Mouse (Mus musculus): Measurements from ENCODE around the gene Mill1.
"Not testable (repeated sequence)": the region's sequence is repeated elsewhere in the genome, so short reads cannot be mapped to it uniquely, and the experiment has no call there.

The Mill1 gene

GRCm38 (mm10) chr7:18245047-18245446, at the start of gene Mill1:
Gene Mill1, plus strand, starts transcription at chr7:18245347.
- DNase-seq (ENCODE audit: low spot score): no peak

DNA sequence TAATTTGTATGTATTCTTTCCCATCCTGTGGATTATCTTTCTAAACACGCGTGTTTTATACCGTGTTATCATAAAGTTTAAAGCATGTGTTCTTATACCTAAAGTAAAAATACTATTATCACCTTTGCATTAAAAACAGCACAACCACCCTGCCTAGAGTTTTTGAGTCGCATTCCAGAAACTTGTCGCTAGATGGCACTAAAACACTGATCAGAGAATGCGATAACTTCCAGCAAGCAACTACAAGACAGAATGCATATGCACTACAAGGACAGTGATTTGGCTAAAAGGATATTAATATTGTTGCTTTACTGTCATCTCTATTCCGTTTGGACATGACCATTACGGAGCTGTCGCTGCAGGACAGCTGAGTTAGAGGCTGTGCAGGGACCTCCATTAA, 34.2 kb upstream of the Mill1 start:
- DNase-seq (ENCODE audit: low spot score): no peak

GRCm38 (mm10) chr7:18214699-18215098, 30.4 kb upstream of the Mill1 start:
- no peak for DNase-seq (ENCODE audit: low spot score)

GRCm38 (mm10) chr7:18238561-18238960, 6.6 kb upstream of the Mill1 start:
- DNase-seq (ENCODE audit: low spot score): no peak

DNA sequence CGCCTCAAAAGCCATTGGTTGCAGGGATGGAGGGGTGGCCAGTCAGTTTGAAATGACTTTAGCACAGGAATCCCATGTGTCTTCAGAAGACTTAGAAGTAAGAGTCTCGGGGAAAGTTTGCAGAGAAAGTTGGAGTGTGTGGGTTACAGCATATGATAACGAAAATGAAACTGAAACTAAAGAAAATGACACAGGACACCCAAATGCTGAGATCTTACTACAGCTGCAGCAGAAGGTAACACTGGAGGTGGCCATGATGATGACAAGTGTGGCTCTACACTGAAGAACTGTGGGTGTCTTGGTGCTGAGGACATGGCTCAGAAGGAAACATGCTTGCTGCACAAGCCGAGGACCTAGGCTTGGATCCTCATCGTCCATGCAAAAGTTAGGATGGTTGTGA, 3.9 kb upstream of the Mill1 start:
- DNase-seq (ENCODE audit: low spot score): no peak

- not testable (repeated sequence) for DNase-seq (ENCODE audit: low spot score)
Observed at GRCm38 (mm10) chr7:18243959-18244573, 1.1 kb upstream of the Mill1 start.

GRCm38 (mm10) chr7:18260219-18260618, 15.1 kb downstream of the Mill1 start:
- no peak for DNase-seq (ENCODE audit: low spot score)

GRCm38 (mm10) chr7:18265089-18265488, 19.9 kb downstream of the Mill1 start:
- no peak for DNase-seq (ENCODE audit: low spot score)
